Mouse (Mus musculus): ENCODE data around the gene Uimc1.

GRCm38 (mm10) chr13:55022715-55023114, 77.4 kb downstream of the Uimc1 start:
- no peak for TF ChIP-seq ZC3H11A (IDR thresholded peaks at IDR 0.05; ENCODE audit: low read depth, low read length)
- TF ChIP-seq E2F4 (IDR thresholded peaks at IDR 0.05; ENCODE audit: borderline replicate concordance, low read depth, low read length), result no peak
- TF ChIP-seq ZNF384 (IDR thresholded peaks at IDR 0.05; ENCODE audit: low read depth, low read length), result no peak
- TF ChIP-seq CTCF (IDR thresholded peaks at IDR 0.05 in 2 of 3, conservative IDR thresholded peaks at IDR 0.05 in 1 of 3; ENCODE audit: control insufficient read depth in 1 of 3, insufficient read depth in 1 of 3, low read depth in 2 of 3, low read length in 3 of 3, poor library complexity in 1 of 3, severe bottlenecking in 1 of 3), result no peak
- TF ChIP-seq HCFC1 (IDR thresholded peaks at IDR 0.05; ENCODE audit: low read depth, low read length), result no peak
- no peak for TF ChIP-seq MYC (IDR thresholded peaks at IDR 0.05; ENCODE audit: low read depth, low read length)
- no peak for TF ChIP-seq POLR2A (IDR thresholded peaks at IDR 0.05; ENCODE audit: control insufficient read depth in 1 of 2, insufficient read depth in 1 of 2, low read depth in 1 of 2, low read length in 2 of 2, poor library complexity in 1 of 2)
- no peak for TF ChIP-seq USF1 (IDR thresholded peaks at IDR 0.05; ENCODE audit: low read depth, low read length)
- no peak for TF ChIP-seq TCF12 (IDR thresholded peaks at IDR 0.05; ENCODE audit: low read depth, low read length)
- TF ChIP-seq EP300 (IDR thresholded peaks at IDR 0.05; ENCODE audit: low read depth in 1 of 2, low read length in 2 of 2), result no peak
- TF ChIP-seq ETS1 (IDR thresholded peaks at IDR 0.05; ENCODE audit: low read depth, low read length), result no peak
- TF ChIP-seq USF2 (IDR thresholded peaks at IDR 0.05; ENCODE audit: borderline replicate concordance in 1 of 2, insufficient read depth in 1 of 2, low read depth in 1 of 2, low read length in 2 of 2), result no peak
